Mouse (Mus musculus): ENCODE measurements at regions not wholly inside any gene's neighbourhood (a gene's known extent, or its start where the extent isn't known, plus 50 kb on each side); places are given as distances from the start of the nearest gene placed in this dataset.

GRCm38 (mm10) chr7:136542896-136543295, 351.5 kb upstream of the Mgmt start:
- no peak overlapping the region for H3K9ac ChIP-seq (replicated peaks; ENCODE audit: low read length)
- no peak for ATAC-seq (replicated peaks; ENCODE audit: insufficient number of reproducible peaks, low FRiP score, low TSS enrichment, low read depth)
- H3K27ac ChIP-seq (replicated peaks; ENCODE audit: low read depth, low read length): no peak overlapping the region
- no peaks in the 10 kb centered on the region for H3K4me1 ChIP-seq (ENCODE audit: control insufficient read depth, insufficient read depth, low read length)
- H3K4me3 ChIP-seq (ENCODE audit: low read depth, low read length): no peak overlapping the region
- WGBS: 67% methylated on average over 7 of the region's 7 CpGs
- no peak overlapping the region for H3K4me2 ChIP-seq (ENCODE audit: low read depth, low read length)
- no peaks in the 10 kb centered on the region for H3K27me3 ChIP-seq (ENCODE audit: control insufficient read depth, insufficient read depth, low read length)
- no peaks in the 10 kb centered on the region for H3K36me3 ChIP-seq (replicated peaks; ENCODE audit: control insufficient read depth, insufficient read depth, low read depth, low read length)
- DNase-seq (ENCODE audit: low spot score): no peak
- H3K9me3 ChIP-seq (replicated peaks; ENCODE audit: control insufficient read depth, low read length): no peaks in the 10 kb centered on the region

GRCm38 (mm10) chr7:136547837-136548236, 346.6 kb upstream of the Mgmt start:
- ATAC-seq (replicated peaks; ENCODE audit: insufficient number of reproducible peaks, low FRiP score, low TSS enrichment, low read depth): no peak
- Histone ChIP-seq H3K36me3 (replicated peaks; ENCODE audit: control insufficient read depth, insufficient read depth, low read depth, low read length) (no peaks in the 10 kb centered on the region), H3K4me3 (ENCODE audit: low read depth, low read length) (no peak overlapping the region), H3K9me3 (replicated peaks; ENCODE audit: control insufficient read depth, low read length) (no peaks in the 10 kb centered on the region), H3K27ac (replicated peaks; ENCODE audit: low read depth, low read length) (no peak overlapping the region), H3K9ac (replicated peaks; ENCODE audit: low read length) (no peak overlapping the region), H3K4me1 (ENCODE audit: control insufficient read depth, insufficient read depth, low read length) (no peaks in the 10 kb centered on the region), H3K4me2 (ENCODE audit: low read depth, low read length) (no peak overlapping the region), H3K27me3 (ENCODE audit: control insufficient read depth, insufficient read depth, low read length) (no peaks in the 10 kb centered on the region)
- no peak for DNase-seq (ENCODE audit: low spot score)
- WGBS: 68% methylated on average over 3 of the region's 3 CpGs

DNA sequence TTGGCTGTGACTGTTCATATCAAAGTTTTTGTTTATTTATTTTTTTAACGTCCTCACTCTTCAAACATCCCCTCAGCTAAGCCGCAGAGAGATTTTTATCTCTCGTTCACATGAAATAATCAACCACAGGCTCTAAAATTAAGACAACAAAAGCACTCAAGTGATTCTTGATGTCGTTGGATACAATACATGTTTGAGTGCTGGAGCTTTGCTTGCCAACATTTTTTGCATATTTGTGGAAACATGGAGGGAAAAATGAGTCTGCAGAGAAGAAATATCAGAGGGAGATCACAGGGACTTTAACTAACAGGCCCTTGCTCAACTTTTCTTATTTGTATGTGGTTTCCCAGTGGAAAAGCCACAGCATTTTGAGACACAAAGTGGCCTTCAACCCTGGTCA, 338.0 kb upstream of the Mgmt start:
- Histone ChIP-seq H3K9ac (replicated peaks; ENCODE audit: low read length) (no peak overlapping the region), H3K4me2 (ENCODE audit: low read depth, low read length) (no peak overlapping the region), H3K4me1 (ENCODE audit: control insufficient read depth, insufficient read depth, low read length) (no peaks in the 10 kb centered on the region), H3K27me3 (ENCODE audit: control insufficient read depth, insufficient read depth, low read length) (no peaks in the 10 kb centered on the region), H3K4me3 (ENCODE audit: low read depth, low read length) (no peak overlapping the region), H3K9me3 (replicated peaks; ENCODE audit: control insufficient read depth, low read length) (no peaks in the 10 kb centered on the region), H3K36me3 (replicated peaks; ENCODE audit: control insufficient read depth, insufficient read depth, low read depth, low read length) (no peaks in the 10 kb centered on the region), H3K27ac (replicated peaks; ENCODE audit: low read depth, low read length) (no peak overlapping the region)
- 56% methylated on average over 4 of the region's 4 CpGs for WGBS
- no peak for DNase-seq (ENCODE audit: low spot score)
- no peak for ATAC-seq (replicated peaks; ENCODE audit: insufficient number of reproducible peaks, low FRiP score, low TSS enrichment, low read depth)

GRCm38 (mm10) chr7:136559536-136559935, 334.9 kb upstream of the Mgmt start:
- no peak overlapping the region for H3K9ac ChIP-seq (replicated peaks; ENCODE audit: low read length)
- H3K4me2 ChIP-seq (ENCODE audit: low read depth, low read length): no peak overlapping the region
- ATAC-seq (replicated peaks; ENCODE audit: insufficient number of reproducible peaks, low FRiP score, low TSS enrichment, low read depth): no peak
- no peaks in the 10 kb centered on the region for H3K9me3 ChIP-seq (replicated peaks; ENCODE audit: control insufficient read depth, low read length)
- no peaks in the 10 kb centered on the region for H3K36me3 ChIP-seq (replicated peaks; ENCODE audit: control insufficient read depth, insufficient read depth, low read depth, low read length)
- 62% methylated on average over 6 of the region's 6 CpGs for WGBS
- H3K4me3 ChIP-seq (ENCODE audit: low read depth, low read length): no peak overlapping the region
- no peak for DNase-seq (ENCODE audit: low spot score)
- no peaks in the 10 kb centered on the region for H3K4me1 ChIP-seq (ENCODE audit: control insufficient read depth, insufficient read depth, low read length)
- H3K27ac ChIP-seq (replicated peaks; ENCODE audit: low read depth, low read length): no peak overlapping the region
- no peaks in the 10 kb centered on the region for H3K27me3 ChIP-seq (ENCODE audit: control insufficient read depth, insufficient read depth, low read length)

GRCm38 (mm10) chr7:136570911-136571310, 323.5 kb upstream of the Mgmt start:
- WGBS: 61% methylated on average over 7 of the region's 7 CpGs
- Histone ChIP-seq H3K27me3 (ENCODE audit: control insufficient read depth, insufficient read depth, low read length) (no peaks in the 10 kb centered on the region), H3K4me2 (ENCODE audit: low read depth, low read length) (no peak overlapping the region)

GRCm38 (mm10) chr7:136581896-136582295, 312.5 kb upstream of the Mgmt start:
- Histone ChIP-seq H3K27me3 (ENCODE audit: control insufficient read depth, insufficient read depth, low read length) (no peaks in the 10 kb centered on the region; the same call in 1 of the 2 replicates), H3K9me3 (replicated peaks; ENCODE audit: control insufficient read depth, low read length) (no peaks in the 10 kb centered on the region), H3K4me3 (ENCODE audit: low read depth, low read length) (no peak overlapping the region), H3K36me3 (replicated peaks; ENCODE audit: control insufficient read depth, insufficient read depth, low read depth, low read length) (no peaks in the 10 kb centered on the region), H3K4me2 (ENCODE audit: low read depth, low read length) (no peak overlapping the region), H3K27ac (replicated peaks; ENCODE audit: low read depth, low read length) (no peak overlapping the region), H3K9ac (replicated peaks; ENCODE audit: low read length) (no peak overlapping the region), H3K4me1 (ENCODE audit: control insufficient read depth, insufficient read depth, low read length) (no peaks in the 10 kb centered on the region)
- WGBS: 58% methylated on average over 12 of the region's 12 CpGs
- no peak for ATAC-seq (replicated peaks; ENCODE audit: insufficient number of reproducible peaks, low FRiP score, low TSS enrichment, low read depth)
- DNase-seq (ENCODE audit: low spot score): no peak

More at GRCm38 (mm10) chr7:136570911-136571310, 323.5 kb upstream of the Mgmt start:
- Histone ChIP-seq H3K4me1 (ENCODE audit: control insufficient read depth, insufficient read depth, low read length) (no peaks in the 10 kb centered on the region), H3K9ac (replicated peaks; ENCODE audit: low read length) (no peak overlapping the region), H3K27ac (replicated peaks; ENCODE audit: low read depth, low read length) (no peak overlapping the region), H3K9me3 (replicated peaks; ENCODE audit: control insufficient read depth, low read length) (no peaks in the 10 kb centered on the region), H3K36me3 (replicated peaks; ENCODE audit: control insufficient read depth, insufficient read depth, low read depth, low read length) (no peaks in the 10 kb centered on the region), H3K4me3 (ENCODE audit: low read depth, low read length) (no peak overlapping the region)
- no peak for ATAC-seq (replicated peaks; ENCODE audit: insufficient number of reproducible peaks, low FRiP score, low TSS enrichment, low read depth)
- no peak for DNase-seq (ENCODE audit: low spot score)

- ATAC-seq (replicated peaks; ENCODE audit: insufficient number of reproducible peaks, low FRiP score, low TSS enrichment, low read depth): no peak
- 79% methylated on average over 17 of the region's 17 CpGs for WGBS
- no peak overlapping the region for H3K4me3 ChIP-seq (ENCODE audit: low read depth, low read length)
Observed at GRCm38 (mm10) chr7:136584361-136584760, 310.1 kb upstream of the Mgmt start.

GRCm38 (mm10) chr7:136588491-136588890, 305.9 kb upstream of the Mgmt start:
- no peak overlapping the region for H3K9ac ChIP-seq (replicated peaks; ENCODE audit: low read length)
- DNase-seq (ENCODE audit: low spot score) (no peak), ATAC-seq (replicated peaks; ENCODE audit: insufficient number of reproducible peaks, low FRiP score, low TSS enrichment, low read depth) (no peak)
- H3K27me3 ChIP-seq (ENCODE audit: control insufficient read depth, insufficient read depth, low read length): no peaks in the 10 kb centered on the region; the same call in 1 of the 2 replicates
- 88% methylated on average over 6 of the region's 6 CpGs for WGBS
- no peak overlapping the region for H3K4me2 ChIP-seq (ENCODE audit: low read depth, low read length)
- no peaks in the 10 kb centered on the region for H3K9me3 ChIP-seq (replicated peaks; ENCODE audit: control insufficient read depth, low read length)
- no peaks in the 10 kb centered on the region for H3K36me3 ChIP-seq (replicated peaks; ENCODE audit: control insufficient read depth, insufficient read depth, low read depth, low read length)
- H3K27ac ChIP-seq (replicated peaks; ENCODE audit: low read depth, low read length): no peak overlapping the region
- no peak overlapping the region for H3K4me3 ChIP-seq (ENCODE audit: low read depth, low read length)
- H3K4me1 ChIP-seq (ENCODE audit: control insufficient read depth, insufficient read depth, low read length): no peaks in the 10 kb centered on the region

More at GRCm38 (mm10) chr7:136584361-136584760, 310.1 kb upstream of the Mgmt start:
- no peaks in the 10 kb centered on the region for H3K36me3 ChIP-seq (replicated peaks; ENCODE audit: control insufficient read depth, insufficient read depth, low read depth, low read length)
- H3K9me3 ChIP-seq (replicated peaks; ENCODE audit: control insufficient read depth, low read length): no peaks in the 10 kb centered on the region
- no peak overlapping the region for H3K9ac ChIP-seq (replicated peaks; ENCODE audit: low read length)
- no peaks in the 10 kb centered on the region; the same call in 1 of the 2 replicates for H3K27me3 ChIP-seq (ENCODE audit: control insufficient read depth, insufficient read depth, low read length)
- no peak overlapping the region for H3K27ac ChIP-seq (replicated peaks; ENCODE audit: low read depth, low read length)
- H3K4me2 ChIP-seq (ENCODE audit: low read depth, low read length): no peak overlapping the region
- H3K4me1 ChIP-seq (ENCODE audit: control insufficient read depth, insufficient read depth, low read length): no peaks in the 10 kb centered on the region
- DNase-seq (ENCODE audit: low spot score): no peak

Data from embryonic facial prominence, embryonic 11.5 days (tissue).